Mouse (Mus musculus) brain, adult 2 months (tissue): ENCODE measurements around the gene Katnb1.

Experiments used
- DNase-seq: peaks from one replicate; pipeline ENCODE4 v3.0.0; 2011; ENCODE audit warnings: low read depth, low spot score

Gene Katnb1

DNA sequence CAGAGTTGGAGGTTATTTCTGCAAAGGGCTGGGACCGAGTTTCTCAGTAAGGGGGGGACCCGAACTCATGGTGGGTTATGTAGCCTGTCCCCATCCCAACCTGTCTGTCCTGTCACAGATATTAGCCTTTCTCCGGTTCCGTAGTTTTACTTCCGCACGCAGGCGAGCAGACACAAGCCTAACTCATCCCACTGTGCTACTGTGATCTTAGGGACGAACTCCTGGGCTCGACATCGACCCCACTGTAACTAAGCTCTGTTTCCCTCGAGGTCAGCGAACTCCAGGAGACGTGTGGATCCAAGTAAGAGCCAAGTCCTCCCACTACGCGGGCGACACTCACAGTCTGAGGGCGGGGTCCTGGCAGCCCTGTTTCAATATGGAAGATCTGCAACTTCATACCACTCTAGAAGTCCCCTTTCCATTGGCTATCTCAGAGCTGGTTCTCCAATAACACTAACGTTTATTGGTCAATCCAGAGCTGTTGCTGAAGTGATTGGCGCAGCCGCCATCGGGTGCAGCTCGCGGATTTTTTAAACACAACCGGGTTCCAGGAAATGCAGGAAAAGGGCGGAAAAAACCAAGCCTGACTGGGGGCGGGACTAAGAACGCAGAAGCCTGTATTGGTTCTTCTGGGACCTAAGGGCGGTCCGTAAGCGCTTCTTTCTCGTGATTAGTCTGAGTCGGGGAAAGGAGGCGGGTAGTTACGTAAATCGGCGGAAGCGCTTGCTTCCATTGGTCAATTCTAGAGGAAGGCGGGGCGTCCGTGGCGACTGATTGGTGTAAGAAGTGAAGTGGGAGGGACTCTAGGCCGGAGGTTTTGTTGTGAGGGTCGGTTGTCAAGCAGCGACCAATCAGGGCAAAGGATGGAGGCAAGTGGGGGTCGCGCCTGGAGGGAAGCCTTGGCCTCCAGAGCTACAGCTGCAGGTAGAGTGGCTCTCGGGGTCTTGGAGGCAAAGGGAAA, at the start of gene Katnb1:
Gene Katnb1, plus strand, starts transcription at position 806 of the 961 bp plus-strand sequence.
- peak; percentile 100 for DNase-seq

GRCm38 (mm10) chr8:95037106-95037925, 43.7 kb upstream of the Katnb1 start:
- peak; percentile 79 for DNase-seq

GRCm38 (mm10) chr8:95041883-95042784, 38.9 kb upstream of the Katnb1 start:
- no peak for DNase-seq

DNA sequence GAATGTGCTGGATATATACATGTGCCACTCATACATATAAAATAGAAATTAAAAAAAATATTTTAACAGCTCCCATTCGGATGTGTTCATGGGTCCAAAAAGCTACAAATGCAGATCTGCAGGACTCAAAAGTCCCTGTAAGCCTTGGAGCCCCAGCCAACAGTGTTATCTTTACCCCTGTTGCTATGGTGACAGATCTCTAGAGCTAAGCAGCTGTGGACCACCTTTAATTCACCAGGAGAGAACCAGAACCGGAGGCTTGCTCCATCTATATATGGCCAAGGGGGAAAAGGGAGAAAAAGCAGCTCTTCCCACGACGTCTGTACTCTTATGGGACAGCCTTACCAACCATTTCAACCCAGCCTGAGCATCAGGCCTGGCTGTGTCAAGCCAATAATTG, 36.2 kb upstream of the Katnb1 start:
- peak; percentile 32 for DNase-seq

GRCm38 (mm10) chr8:95046982-95047381, 34.0 kb upstream of the Katnb1 start:
- no peak for DNase-seq

- peak; percentile 10 for DNase-seq
Measured at GRCm38 (mm10) chr8:95047884-95048680, 32.9 kb upstream of the Katnb1 start.

GRCm38 (mm10) chr8:95049636-95050035, 31.4 kb upstream of the Katnb1 start:
- DNase-seq: no peak

- no peak for DNase-seq
Measured at GRCm38 (mm10) chr8:95054438-95054837, 26.5 kb upstream of the Katnb1 start.

DNA sequence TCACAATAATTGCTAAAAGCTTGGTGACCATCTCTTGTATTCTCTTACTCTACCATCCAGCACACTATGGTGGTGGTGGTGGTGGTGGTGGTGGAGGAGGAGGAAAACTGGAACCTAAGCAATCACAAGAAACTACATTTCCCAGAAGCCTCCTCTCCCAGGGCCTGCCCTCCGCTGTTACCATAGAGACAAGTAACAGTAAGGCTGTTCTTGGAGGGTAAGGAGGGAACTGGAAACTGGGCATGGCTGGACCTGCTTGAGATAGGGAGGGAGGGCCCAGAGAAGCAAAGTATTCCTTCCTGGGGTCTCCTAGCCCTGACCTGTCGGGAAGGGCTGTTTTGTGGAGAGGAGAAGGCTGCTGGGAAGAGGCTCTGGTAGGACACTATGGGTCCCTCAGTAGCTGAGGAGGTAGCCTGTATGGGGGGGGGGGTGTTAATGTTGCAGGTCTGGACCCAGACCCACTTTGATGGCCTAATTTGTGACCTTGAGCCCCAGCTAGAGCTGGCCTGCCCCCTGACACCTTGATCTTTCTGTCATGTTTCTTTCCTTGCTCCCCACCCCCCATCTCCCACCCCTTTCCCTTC, 26.0 kb upstream of the Katnb1 start, which contains the start of gene Drc7:
Gene Drc7, plus strand, starts transcription at position 177 of the 584 bp plus-strand sequence.
- DNase-seq: peak; percentile 62

DNA sequence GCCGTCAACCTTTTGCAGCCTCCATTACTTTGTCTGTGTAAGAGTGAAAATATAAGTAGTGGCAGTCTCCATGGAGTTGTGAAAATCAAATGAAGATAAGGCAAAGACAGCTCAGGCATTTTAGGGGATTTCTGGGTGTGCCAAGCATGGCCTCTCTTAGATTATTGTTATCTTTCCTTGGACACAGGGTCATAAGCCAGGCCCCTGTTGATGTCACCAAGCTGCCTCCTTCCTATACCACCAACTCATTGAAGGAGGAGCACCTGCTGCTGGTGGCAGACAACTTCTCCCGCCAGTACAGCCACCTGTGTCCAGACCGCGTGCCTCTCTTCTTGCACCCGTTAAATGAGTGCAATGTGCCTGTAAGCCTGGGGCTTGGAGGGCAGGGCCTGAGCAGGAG, 24.6 kb upstream of the Katnb1 start:
- DNase-seq: no peak

DNA sequence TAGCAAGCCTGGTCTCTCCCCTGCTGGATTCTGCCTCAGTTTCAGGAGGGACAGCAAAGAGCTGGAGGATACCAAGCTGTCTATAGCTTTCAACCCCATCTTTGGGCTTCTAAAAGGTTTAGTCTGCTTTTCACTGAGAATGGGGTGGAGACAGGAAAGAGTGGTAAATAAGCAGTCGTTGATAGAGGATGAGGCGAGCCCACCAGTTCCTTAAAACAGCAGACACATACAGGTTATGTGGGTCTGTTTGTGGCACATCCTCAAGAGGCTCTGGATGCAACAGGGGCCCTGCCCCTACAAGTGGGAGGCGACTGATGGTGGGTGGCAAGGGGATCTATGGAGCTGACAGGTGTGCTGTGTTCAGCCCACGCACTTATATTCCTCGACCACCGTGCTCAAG, 22.3 kb upstream of the Katnb1 start:
- DNase-seq: no peak

DNA sequence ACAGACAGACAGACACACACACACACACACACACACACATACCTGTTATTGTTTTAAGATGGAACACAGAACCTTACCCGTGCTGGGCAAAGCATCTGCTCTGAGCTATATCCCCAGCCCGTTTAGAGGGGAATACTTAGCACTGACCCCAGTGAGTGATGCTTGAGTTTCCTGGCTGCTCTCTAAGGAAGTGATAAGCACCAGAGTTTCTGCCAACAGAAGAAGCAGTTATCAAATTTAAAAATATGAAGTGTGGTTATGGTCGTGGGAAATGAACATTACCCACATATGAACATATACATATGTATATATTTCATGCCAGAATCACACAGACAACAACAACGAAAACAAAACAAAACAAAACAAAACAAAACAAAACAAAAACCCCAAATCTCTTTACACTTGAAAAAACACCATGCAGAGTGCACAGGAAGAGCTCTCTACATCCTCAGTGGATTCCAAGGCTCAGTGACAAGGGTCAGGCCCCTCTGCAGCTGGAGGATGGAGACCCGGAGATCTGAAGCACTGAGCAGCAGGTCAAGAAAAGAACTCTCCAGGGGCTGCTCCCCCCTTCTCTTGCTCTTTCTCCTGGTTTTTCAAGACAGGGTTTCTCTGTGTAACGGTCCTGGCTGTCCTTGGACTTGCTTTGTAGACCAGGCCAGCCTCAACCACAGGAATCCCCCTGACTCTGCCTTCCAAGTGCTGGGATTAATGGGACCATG, 21.0 kb upstream of the Katnb1 start:
- DNase-seq: no peak

- DNase-seq: peak; percentile 93
Measured at GRCm38 (mm10) chr8:95064531-95064930, 16.5 kb upstream of the Katnb1 start.

GRCm38 (mm10) chr8:95067582-95067981, 13.4 kb upstream of the Katnb1 start:
- peak; percentile 66 for DNase-seq

DNA sequence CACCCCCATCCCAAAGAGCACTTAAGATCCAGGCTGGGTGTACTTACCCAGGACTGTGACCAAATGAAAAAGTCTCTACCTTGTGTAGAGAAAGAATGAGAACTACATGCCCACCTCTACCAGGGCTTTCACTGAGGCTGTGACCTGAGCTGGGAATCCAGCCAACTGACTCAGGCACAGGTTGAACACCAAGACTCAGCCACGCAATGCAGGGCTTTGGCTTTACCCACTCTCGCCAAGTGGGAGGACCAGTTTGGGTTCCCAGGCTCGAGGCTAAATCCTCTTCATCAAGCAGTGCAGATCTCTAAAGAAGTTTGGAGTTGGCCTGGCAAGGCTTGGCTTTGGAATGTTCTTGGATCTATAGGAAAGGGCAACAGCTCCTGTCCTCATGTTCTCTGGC, 5.5 kb upstream of the Katnb1 start:
- DNase-seq: no peak

DNA sequence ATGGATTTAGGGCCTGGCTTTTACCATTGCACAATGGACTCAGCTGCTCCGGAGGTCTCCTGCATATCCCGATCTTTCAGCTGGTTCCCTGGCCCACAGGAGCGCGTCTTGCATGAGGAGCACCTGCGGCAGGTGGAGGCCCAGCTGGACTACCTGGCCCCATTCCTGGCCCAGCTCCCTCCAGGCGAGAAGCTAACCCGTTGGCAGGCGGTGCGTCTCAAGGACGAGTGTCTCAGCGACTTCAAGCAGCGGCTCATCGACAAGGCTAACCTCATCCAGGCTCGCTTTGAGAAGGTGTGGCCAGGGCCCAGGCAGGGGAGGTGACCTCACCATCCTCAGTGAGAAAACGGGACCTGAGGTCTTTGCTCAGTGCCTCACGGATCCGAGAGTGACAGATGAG, 4.8 kb upstream of the Katnb1 start:
- peak; percentile 82 for DNase-seq

DNA sequence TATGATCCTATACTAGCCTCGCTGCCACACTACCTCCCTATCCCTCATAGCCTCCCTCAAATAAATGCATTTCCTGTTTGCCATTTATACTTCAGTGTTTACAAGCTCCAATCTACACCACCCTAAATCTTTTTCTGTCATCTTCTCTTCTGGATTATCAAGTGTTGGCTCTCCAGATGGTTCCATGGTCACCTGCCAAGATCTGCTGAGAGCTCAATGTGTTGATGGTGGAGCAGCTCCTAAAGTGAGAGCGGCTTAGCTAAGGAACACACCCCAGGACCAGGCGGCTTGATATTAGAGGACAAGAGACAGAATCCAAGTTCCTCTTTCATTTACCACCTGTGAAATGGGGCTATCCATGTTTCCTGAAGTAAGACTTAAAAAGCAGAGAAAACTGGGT, 2.9 kb upstream of the Katnb1 start:
- peak; percentile 83 for DNase-seq

- DNase-seq: no peak
Measured at GRCm38 (mm10) chr8:95079305-95079704, 1.7 kb upstream of the Katnb1 start.

GRCm38 (mm10) chr8:95081650-95082049, 664 bp downstream of the Katnb1 start:
- no peak for DNase-seq
